Mouse (Mus musculus) intestine, postnatal 0 days (tissue): ENCODE results near the gene Hnrnph3. TPM values are rescaled to one million over a fixed set of nuclear protein-coding genes. Genes with fewer than 3 reads are reported as not detected.

Source experiments
- ATAC-seq: fragments of 200-750 bp; cut with Nextera tagmentation; 2 replicates; pipeline ENCODE4 v1.8.0; 2017; ENCODE audit warnings: mild to moderate bottlenecking, moderate TSS enrichment, moderate library complexity
- H3K27ac ChIP-seq: fragments of 300-500 bp; sonication (generic); 2 replicates; pipeline ENCODE4 v1.5.1; 2014; ENCODE audit warnings: mild to moderate bottlenecking, low read depth, low read length, moderate library complexity
- H3K27me3 ChIP-seq: fragments of 300-500 bp; sonication (generic); replicated peaks from 2 replicates; pipeline ENCODE4 v1.6.1; 2014; ENCODE audit warnings: low read length, mixed read lengths; ENCODE audit not compliant: control insufficient read depth, insufficient read depth
- H3K36me3 ChIP-seq: fragments of 300-500 bp; sonication (generic); 2 replicates; pipeline ENCODE4 v1.6.1; 2014; ENCODE audit warnings: mild to moderate bottlenecking, moderate library complexity; ENCODE audit not compliant: control insufficient read depth, insufficient read depth
- H3K4me1 ChIP-seq: fragments of 300-500 bp; sonication (generic); replicated peaks from 2 replicates; pipeline ENCODE4 v1.6.1; 2014; ENCODE audit warnings: antibody characterized with exemption, low read length, mixed read lengths; ENCODE audit not compliant: control insufficient read depth, insufficient read depth
- H3K4me2 ChIP-seq: fragments of 300-500 bp; sonication (generic); replicated peaks from 2 replicates; pipeline ENCODE4 v1.6.1; 2014; ENCODE audit warnings: low read depth, mild to moderate bottlenecking, moderate library complexity
- H3K4me3 ChIP-seq: fragments of 300-500 bp; sonication (generic); 2 replicates; pipeline ENCODE4 v1.5.1; 2014; ENCODE audit warnings: low read depth, low read length
- H3K9ac ChIP-seq: fragments of 300-500 bp; sonication (generic); 2 replicates; pipeline ENCODE4 v1.6.1; 2014; ENCODE audit warnings: mild to moderate bottlenecking, low read depth, low read length
- H3K9me3 ChIP-seq: fragments of 300-500 bp; sonication (generic); 2 replicates; pipeline ENCODE4 v1.6.1; 2016; ENCODE audit warnings: mixed run types; ENCODE audit not compliant: control insufficient read depth
- CTCF ChIP-seq: sonication (generic); IDR thresholded peaks from 2 replicates; pipeline ENCODE4 v1.5.1; 2016; ENCODE audit warnings: low read depth, mild to moderate bottlenecking, control low read depth, antibody characterized with exemption, moderate library complexity
- WGBS: fragments of 180-500 bp; shearing (Covaris S2); extraction: QIAGEN DNeasy Blood & Tissue Kit; methylation state at CpG from one replicate; pipeline ENCODE4 v1.1.7; 2014; 5-methylcytosine and 5-hydroxymethylcytosine counted together
- polyA plus RNA-seq: library from polyadenylated mRNA; unstranded; fragments of >200 nt; fragmentation: Nextera tagmentation; extraction: Ambion mirVana; gene quantifications from 2 replicates; pipeline ENCODE4 v1.2.1, GENCODE M21; 2015

Hnrnph3 gene
- polyA plus RNA-seq, 1 experiment from 2014 or later = 21.2 TPM

DNA sequence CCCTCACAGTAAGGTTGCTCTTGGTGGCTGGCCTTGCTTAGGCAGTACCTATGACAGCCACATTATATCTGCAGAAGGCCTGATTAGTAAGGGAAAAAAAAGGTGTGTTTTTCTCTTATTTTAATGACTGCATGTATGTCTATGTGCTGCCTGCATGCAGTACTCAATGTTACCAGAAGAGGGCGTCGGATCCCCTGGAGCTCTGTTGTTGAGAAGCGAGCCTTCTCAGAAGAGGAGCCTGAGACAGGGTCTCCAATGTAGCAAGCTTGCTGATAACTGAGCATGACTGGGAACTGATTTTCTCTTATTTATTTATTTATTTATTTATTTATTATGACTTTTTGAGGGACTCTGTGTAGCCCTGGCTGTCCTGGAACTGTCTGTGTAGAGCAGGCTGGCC is 36.7 kb downstream of the Hnrnph3 start:
- Histone ChIP-seq H3K27ac (no peak overlapping the region), H3K9ac (no peak overlapping the region), H3K4me2 (no peak overlapping the region), H3K4me3 (no peak overlapping the region), H3K4me1 (no peaks in the 10 kb centered on the region), H3K27me3 (no peaks in the 10 kb centered on the region), H3K36me3 (peaks cover 36% of the 10 kb centered on the region; the same call in 1 of the 2 replicates), H3K9me3 (no peaks in the 10 kb centered on the region)
- TF ChIP-seq CTCF = peak; percentile 66
- WGBS = 35% methylated on average over 3 of the region's 3 CpGs
- ATAC-seq = no peak; the same call in 1 of the 2 replicates

GRCm38 (mm10) chr10:62984495-62984894 is 39.5 kb downstream of the Hnrnph3 start:
- no peak for ATAC-seq
- H3K4me1 ChIP-seq = no peaks in the 10 kb centered on the region
- H3K9ac ChIP-seq = no peak overlapping the region
- peaks cover 11% of the 10 kb centered on the region; the same call in 1 of the 2 replicates for H3K36me3 ChIP-seq
- H3K27me3 ChIP-seq = no peaks in the 10 kb centered on the region
- WGBS = 88% methylated on average over 6 of the region's 6 CpGs
- H3K27ac ChIP-seq = 0 out of 2 replicates have a peak overlapping the region, but pooled peaks have one; percentile 21
- H3K9me3 ChIP-seq = no peaks in the 10 kb centered on the region
- no peak overlapping the region for H3K4me2 ChIP-seq
- no peak for TF ChIP-seq CTCF
- H3K4me3 ChIP-seq = no peak overlapping the region

DNA sequence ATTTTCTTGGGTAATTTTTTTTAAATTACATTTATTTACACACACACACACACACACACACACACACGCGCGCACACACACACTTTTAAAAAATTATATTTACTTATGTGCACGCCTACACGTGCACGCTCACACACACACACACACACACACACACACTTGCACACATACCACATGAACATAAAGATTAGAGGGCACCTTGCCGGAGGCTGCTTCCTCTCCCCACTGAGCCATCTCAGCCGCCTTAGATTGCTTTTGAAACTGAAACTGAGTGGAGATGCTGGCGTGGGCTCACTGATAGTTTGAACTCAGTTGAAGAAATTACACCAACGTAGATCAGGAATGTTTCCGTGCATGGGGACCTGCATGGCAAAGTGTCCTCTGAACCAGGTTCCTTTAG is 39.9 kb downstream of the Hnrnph3 start:
- Histone ChIP-seq H3K9me3 (no peaks in the 10 kb centered on the region), H3K9ac (no peak overlapping the region), H3K27ac (0 out of 2 replicates have a peak overlapping the region, but pooled peaks have one; percentile 21), H3K4me3 (no peak overlapping the region), H3K27me3 (no peaks in the 10 kb centered on the region), H3K4me1 (no peaks in the 10 kb centered on the region), H3K4me2 (no peak overlapping the region), H3K36me3 (peaks cover 7% of the 10 kb centered on the region; the same call in 1 of the 2 replicates)
- no peak for ATAC-seq
- TF ChIP-seq CTCF = no peak
- WGBS = 80% methylated on average over 11 of the region's 11 CpGs

DNA sequence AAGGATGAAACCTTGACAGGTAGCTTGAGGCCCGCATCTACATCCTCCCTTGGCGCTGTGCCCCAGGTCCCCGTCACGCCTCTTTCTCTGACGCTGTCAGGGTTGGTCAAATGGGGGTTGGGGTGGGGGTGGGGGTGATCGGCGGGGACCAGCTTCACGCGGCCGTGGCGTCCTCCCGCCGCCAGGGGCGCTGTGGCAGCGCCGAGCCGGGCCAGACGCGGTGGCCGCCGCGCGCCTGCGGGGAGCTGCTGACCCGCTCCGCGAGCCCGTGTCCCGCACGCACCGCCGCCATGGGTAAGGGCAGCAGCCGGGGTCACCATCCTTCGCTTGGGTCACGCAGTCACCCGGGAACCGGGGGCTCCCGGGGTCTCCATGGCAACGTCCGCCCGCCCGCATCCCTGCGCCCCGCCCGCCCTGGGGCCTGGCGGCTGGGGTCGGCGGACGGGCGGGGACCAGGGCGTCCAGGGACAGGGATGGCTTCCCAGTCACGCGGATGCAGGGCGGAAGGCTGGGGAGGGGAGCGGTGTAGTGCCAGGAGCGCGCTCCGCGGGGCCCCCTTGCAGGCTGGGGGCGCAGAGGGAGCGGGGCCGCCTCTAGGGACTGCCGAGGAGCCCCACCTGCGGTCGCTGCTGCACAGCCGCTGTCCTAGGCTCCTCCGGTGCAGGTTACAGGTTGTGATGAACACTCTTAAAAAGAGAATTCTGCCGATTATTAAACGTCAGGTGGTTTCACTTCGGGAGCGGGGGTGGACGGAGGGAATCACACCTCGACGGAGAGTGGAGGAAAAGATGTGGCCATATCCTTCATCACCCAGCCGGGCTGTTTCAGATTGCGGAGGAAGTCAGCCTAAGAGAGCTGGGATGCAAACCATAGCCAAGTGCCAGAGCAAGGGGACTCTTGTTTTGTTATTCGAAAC is 43.7 kb downstream of the Hnrnph3 start, which contains the start of gene Rufy2:
Gene Rufy2, plus strand, starts transcription at position 185 of the 916 bp plus-strand sequence.
- peak within 1 kb of the TSS; percentile 70 for H3K4me3 ChIP-seq
- H3K27ac ChIP-seq = peak within 1 kb of the TSS; percentile 30; the same call in 1 of the 2 replicates
- no peaks in the 10 kb centered on the region for H3K27me3 ChIP-seq
- H3K36me3 ChIP-seq = peaks cover under 1% of the 10 kb centered on the region; the same call in 1 of the 2 replicates
- peak; percentile 73 for TF ChIP-seq CTCF
- under 1% methylated on average over 74 of the region's 77 CpGs for WGBS
- peak within 1 kb of the TSS; percentile 60 for H3K9ac ChIP-seq
- H3K9me3 ChIP-seq = no peaks in the 10 kb centered on the region
- H3K4me1 ChIP-seq = no peaks in the 10 kb centered on the region
- H3K4me2 ChIP-seq = peak within 1 kb of the TSS; percentile 67
- ATAC-seq = peak; percentile 86

- Histone ChIP-seq H3K4me2 (peak overlapping the region; percentile 67), H3K9ac (no peak overlapping the region), H3K36me3 (no peaks in the 10 kb centered on the region; the same call in 1 of the 2 replicates), H3K27me3 (no peaks in the 10 kb centered on the region), H3K9me3 (no peaks in the 10 kb centered on the region), H3K4me3 (peak overlapping the region; percentile 70), H3K27ac (no peak overlapping the region), H3K4me1 (no peaks in the 10 kb centered on the region)
- 16% methylated on average over 10 of the region's 10 CpGs for WGBS
- ATAC-seq = no peak
- no peak for TF ChIP-seq CTCF
These were observed 44.4 kb downstream of the Hnrnph3 start for GRCm38 (mm10) chr10:62979667-62980038.

DNA sequence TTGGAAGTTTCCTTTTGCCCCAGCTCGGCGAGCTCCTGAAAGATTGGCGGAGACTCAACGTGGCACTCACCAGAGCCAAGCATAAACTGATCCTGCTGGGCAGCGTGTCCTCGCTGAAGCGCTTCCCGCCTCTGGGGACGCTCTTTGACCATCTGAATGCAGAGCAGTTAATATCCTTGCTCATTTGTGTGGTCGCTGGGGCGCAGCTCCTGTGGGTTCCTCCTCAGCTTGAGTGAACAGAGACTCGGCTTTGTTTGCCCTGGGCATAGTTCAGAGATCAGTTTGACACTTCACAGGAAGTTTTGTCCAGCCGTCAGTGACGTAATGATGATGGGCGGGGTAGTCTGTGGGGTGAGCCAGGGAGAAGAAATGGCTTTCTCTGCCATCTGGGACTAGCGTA is 52.2 kb downstream of the Hnrnph3 start:
- Histone ChIP-seq H3K9ac (no peak overlapping the region), H3K4me2 (0 out of 2 replicates have a peak overlapping the region, but pooled peaks have one; percentile 9), H3K36me3 (peaks cover 50% of the 10 kb centered on the region), H3K27ac (no peak overlapping the region; the same call in 1 of the 2 replicates), H3K4me1 (no peaks in the 10 kb centered on the region), H3K27me3 (no peaks in the 10 kb centered on the region), H3K9me3 (no peaks in the 10 kb centered on the region), H3K4me3 (no peak overlapping the region)
- 56% methylated on average over 16 of the region's 16 CpGs for WGBS
- peak; percentile 43; the same call in 1 of the 2 replicates for ATAC-seq
- peak; percentile 50 for TF ChIP-seq CTCF
